Mouse (Mus musculus) thymus, postnatal 4 days (tissue): ENCODE measurements at regions not wholly inside any gene's neighbourhood (a gene's known extent, or its start where the extent isn't known, plus 50 kb on each side); places are given as distances from the start of the nearest gene placed in this dataset.

Source experiments
- DNase-seq: peaks from one replicate; pipeline ENCODE4 v3.0.0; 2021

DNA sequence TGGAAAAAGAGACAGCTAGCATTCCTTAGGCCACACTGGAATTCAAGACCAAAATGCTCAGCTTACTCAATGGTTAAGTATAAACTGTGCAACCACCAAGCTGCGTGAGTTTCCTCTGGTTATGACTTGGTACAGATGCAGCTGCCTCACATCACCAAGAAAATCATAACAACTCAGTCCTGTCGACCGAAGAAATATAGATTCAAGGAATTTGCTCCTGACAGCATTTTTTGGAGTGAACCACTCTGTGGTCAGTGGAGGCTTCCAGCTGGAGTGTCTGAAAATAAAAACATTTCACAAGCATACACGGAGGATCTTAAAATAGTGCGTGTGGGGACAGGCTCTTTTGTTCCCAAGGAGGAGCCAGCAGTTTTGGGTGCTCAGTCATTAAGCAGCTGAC, 253.8 kb downstream of the Bckdhb start:
- no peak for DNase-seq

DNA sequence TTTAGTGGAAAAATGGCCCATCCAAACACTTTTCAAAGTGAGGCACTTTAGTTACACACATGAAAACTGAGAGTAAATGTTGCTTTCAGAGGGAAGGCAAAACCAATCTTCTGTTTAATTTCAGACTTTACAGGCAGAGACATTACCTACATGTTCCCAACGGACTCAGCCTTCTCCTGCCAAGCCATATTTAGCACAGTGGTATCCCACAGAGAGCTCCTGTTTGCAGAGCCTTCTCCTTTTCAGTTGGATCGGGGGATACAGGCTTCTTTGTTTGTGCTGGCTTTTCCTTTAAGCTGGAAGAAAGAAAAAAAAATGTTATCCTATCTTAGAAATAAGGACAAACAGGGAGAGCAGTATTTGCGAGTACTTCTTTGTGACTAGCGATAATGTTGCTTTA, 254.3 kb downstream of the Bckdhb start:
- DNase-seq = no peak

DNA sequence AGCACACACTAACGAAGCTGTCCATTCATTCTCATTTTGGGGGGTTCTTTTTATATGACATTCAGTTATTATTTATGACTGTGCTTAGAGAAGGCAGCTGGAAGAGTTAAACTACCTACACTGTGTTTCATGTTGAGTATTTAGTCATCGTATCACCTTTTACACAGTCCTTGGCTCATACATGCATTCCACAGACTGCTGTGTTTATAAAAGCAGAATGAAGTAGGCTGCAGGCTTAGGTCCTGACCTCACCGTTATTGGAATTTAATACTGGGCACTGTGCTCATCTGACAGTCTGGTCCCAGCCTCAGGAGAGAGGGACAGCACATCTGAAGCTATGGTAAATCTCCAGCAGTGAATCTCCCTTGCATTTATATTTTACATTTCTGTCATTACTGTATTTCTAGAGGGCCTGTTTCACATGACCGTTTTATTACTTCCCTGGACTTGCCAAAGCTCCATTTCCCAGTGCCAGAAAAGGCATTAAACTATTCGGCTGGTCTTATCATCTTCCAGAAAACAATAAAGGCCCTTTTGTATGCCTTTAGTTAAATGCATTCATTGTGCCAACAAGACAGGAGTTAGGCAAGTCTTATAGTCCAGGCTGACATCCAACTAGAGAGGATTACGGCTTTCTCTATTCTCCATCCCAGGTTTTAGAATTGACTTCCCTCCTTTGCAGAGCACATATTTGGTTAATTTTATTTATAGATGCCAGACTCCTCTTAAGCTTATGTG, 258.9 kb downstream of the Bckdhb start:
- no peak for DNase-seq

DNA sequence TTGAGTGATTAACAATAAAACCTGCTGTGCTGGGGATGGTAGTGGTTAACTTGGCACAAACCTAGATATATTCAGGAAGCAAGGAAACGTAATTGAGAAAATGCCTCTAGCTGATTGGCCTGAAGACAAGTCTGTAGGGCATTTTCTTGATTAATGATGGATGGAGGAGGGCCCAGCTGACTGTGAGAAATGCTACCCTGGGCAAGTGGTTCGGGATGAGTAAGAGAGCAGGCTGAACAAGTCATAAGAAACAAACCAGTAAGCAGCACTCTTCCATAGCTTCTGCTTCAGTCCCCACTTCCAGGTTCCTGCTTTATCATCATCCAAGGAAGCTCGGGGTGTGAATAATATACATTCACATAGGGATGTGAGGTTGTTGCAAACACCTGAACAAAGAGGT, 262.6 kb downstream of the Bckdhb start:
- no peak for DNase-seq

DNA sequence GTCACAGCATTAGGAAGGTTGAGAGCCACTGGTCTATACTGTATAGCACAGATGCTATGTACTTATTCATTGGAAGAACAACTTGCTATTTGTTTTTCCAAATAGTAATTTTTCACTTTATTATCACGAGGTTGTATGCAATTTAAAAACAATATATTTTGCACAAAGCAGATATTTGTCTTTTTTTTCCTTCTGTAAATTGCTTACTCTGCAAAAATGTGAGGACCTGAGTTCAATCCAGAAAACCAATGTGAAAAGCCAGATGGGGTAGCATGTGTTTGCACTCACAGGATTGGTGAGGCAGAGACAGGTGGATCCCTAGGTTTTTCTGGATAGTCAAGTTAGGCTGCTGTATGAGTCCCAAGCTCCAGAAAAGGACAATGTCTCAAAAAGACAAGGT, 268.5 kb downstream of the Bckdhb start:
- no peak for DNase-seq

DNA sequence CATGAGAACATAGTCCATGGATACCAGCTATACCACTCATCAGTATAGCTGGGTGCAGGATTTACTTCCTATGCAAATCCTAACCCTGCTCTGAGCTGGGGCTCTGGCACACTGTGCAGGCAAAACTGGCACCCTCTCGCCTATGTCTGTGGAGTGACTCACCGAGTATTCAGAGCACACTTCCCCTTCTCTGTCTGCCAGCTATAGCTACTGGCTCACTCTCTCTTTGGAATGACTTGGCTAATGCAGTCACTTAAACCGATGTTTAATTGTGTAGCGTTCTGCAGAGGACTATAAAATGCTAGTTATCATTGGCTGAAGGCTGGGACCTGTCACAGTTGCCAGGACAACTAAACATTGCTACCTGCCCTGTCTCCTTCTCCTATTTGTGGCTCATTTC, 269.8 kb downstream of the Bckdhb start:
- no peak for DNase-seq

DNA sequence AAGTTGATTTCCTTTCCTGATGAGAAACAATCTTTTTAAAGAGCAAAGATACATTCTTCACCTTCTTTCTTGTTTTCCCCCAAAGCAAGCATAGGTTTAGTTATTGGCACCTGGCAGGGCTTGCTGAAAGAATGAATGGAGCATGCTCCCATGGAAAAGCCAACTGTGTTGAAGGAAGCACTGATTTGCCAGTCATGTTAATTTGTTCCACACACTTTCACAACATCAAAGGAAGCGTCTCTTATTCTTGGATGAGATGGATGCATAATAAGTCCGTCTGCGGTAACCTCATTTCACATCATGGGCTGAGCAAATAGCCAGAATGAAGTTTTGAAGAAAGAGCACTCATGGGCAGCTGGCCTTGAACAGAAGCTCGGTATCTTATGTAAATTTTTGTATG, 270.4 kb downstream of the Bckdhb start:
- no peak for DNase-seq

DNA sequence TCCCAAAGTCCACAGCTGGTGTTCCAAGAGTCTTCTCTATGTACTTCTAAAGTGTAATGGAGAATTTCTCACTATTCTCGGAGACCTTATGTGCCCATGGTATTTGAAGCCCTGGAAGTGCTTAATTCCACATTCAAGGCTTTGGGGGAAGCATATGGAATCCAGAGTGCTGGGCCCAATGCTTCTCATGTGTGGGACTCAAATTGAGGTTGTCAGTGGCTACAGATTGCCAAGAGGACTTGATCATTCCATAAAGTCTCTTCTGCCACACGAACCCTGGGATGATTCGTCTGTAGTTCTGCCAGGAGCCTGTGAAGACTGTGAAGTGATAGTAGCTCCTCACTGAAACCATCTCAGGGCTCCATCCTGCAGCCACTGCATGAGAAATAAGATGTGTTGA, 275.3 kb downstream of the Bckdhb start:
- no peak for DNase-seq

DNA sequence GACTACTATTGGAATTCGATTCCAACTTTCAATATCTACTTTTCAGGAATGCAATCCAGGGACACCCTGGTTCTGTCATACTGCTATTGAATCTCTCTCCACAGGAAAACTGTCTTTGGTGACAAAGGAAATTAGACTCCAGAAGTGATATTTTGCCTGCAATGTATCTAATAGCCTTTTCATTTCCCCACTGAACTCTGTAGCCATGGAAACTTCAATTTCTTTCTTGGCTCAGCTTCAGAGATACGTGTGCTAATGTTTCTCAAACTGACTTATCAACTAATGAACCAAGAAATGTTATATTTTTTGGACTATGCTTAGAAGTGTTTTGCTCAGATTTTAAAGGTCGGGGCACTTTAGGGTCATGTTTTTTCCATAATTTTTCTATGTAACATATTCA, 279.1 kb downstream of the Bckdhb start:
- DNase-seq = no peak

DNA sequence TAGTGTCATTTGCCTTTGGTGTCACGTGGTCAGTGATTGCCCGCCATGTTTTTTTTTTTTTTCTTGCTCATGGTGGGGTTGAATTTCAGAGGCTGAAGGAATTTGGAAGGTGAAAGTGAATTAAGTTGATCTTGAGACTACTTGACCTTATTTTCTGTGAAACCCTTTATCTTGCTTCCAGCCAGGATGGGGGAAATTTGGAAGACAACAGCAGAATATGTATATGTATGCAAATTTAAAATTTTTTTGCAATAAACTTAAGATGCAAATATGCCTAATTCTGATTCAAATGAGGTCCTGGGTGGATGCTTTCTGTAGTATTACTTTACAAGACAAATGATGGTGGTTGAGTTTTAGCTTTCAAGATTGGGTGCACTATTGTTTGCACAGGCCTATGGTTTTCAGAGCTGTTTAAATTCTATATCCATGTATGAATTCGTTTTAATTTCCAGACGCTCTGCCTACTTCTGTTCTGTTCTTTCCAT, 315.6 kb downstream of the Bckdhb start:
- DNase-seq = no peak

DNA sequence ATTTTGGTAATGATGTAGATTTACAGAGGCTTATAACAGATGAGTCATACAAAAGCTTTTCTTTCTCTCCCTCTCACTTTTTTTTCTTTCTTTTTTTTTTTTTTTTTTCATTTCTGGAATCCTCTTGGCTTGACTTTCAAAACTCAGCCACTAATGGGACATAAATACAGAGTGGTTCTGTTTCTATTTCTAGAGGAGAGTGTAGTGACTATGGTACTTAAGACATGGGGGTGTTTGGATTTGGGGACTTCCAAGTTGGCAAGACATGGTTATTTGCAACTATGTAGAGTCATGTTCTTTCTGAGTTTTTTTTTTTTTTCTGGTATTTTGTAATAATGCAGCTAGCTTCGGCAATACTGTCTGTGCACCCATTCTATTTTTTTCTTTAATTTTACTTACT, 324.8 kb downstream of the Bckdhb start:
- no peak for DNase-seq

DNA sequence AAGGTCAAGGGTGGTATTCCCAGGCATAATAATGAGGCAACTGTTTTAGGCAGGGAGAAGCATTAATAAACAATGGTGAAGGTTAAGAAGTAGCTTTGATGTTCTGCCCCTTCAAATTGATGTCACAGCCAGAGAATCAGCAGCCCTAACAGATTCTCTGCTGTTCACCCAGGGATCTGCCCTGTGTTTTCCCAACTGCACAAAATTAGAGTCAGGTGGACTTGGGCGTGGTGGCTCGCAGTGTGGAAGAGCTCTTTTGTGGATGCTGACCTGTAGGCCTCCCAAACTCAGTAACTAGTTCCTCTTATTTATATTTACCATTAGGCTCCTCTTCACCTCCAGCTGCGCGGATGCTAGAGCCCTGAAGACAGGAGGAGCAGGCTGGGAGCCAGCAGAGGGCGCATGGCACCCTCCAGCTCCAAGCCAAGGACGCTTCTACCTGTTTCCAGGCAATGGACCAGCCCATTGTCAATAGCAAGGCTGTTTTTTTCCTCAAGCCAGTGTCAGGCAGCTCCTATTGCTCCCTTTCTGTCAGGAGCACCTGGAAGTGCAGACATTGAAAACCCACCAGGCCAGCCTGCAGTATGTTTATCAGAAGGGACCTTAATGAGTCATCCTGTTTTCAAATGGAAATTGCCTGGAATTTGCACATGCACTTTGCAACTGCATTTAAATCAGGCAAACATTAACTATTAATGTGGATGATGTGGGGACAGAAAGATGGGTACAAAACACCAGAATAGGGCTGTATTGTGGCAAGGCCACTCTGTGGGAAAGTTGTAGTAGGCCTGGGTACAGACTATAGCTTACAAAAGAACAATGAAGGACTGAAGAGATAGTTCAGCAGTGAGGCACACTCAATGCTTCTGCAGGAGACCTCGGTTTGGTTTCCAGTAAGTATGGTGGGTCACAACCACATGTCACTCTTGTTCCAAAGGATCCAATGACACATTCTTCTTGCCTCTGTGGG, 328.4 kb downstream of the Bckdhb start:
- DNase-seq = peak; percentile 23

DNA sequence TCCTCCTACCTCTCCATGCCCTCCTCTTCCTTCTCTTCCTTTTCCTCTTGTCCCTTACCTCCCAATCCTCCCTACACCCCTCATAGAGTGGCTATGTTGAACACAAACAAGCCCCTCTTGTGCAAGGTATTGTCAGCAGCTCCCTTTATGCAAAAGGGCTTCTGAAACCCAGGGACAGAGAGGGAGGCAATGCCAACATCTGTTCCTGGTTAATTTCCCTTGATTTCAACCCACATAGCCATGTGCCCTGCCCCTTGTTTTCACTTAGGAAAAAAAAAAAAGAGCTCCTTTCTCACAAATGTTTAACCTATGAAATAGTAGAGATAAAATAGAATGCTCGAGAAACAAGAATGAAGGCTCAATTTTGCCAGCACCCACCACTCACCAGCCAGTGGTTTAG, 333.5 kb downstream of the Bckdhb start:
- DNase-seq = no peak

DNA sequence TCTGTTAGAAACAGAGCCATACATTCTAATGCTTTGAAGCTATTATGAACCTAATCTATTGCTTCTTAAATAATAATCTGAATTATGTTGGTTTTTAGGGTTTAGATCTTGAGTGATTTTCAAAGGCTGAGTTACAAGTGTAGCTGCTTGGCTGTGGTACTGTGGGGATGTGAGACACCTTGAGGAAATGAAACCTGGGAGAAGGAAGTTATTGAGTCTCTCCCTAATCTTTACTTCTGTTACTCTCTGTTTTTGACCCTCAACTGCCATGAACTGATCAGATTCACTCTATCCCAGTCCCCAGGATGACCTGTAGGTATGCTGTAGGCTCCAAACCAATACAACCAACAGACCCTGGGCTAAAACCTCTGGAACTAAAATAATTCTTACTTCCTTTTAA, 334.8 kb downstream of the Bckdhb start:
- DNase-seq = no peak

DNA sequence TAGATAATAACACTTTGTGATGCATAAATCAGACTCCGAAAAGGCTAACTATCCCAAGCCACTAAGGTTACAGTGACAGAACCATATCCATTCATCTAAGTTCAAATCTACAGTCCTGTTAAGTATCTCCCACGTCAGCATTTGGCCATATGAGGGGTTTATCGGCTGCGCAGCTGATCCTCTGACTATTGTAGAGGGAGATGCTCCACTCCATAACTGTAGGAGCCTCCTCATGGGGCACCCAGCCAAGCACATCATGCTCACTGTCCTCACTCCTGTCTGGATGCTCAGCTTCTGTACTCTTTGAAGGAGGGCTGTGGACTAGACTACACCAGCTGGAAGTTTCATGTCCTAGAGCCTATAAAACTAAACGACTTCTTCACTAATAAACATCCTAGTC, 337.2 kb downstream of the Bckdhb start:
- no peak for DNase-seq

DNA sequence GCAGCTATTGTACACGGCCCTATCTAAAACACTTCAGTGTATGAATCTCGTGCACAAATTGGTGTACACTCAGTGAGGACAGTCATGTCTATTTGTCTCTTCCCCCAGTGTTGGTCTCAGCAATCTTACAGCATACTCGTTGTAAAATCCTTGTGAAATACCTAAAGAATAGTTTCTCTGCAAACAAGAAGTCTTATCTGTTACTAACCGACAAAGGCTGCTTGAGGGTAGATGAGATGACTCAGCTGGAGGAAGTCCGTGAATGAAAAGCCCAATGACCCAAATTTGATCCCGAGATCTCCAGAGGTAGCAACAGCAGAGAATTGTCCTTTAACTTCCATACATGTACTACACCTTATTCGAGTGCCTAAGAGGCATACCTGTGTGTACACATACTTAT, 342.0 kb downstream of the Bckdhb start:
- DNase-seq = no peak

DNA sequence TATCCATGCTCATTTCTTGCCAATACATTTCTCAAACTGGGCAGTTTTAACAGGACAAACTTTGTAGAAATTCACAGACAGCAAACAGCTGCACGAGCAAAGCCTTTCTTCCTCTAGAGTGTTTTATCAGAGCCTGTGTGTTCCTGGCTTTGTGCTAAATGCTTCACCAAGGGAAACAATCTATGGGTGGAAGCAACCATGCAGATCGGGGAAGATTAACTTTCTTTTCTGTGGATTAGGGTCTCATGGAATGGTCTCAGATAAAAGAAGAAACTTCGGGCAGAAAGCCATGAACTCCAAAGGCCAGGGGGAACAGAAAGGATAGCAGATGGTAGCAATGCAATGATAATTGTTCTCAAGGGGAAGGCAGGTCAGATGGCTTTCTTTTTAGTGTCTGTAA, 349.7 kb downstream of the Bckdhb start:
- DNase-seq = no peak

DNA sequence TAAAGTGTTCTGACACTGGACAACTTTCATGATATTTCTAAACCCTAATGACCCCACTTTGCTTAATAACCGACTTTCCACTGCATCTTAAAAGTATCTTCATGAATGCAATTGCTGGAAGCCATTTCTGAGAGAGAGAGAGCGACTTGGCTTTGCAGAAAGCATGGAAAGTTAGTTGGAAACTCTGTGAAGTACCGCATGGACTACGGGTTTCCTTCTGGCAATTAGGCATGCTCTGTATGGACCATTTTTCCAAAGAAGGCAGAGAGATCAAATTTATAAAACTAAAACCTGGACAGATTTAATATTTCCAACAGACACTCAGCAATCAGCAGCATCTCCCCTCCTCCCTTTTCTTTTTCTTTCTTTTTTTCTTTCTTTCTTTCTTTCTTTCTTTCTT, 353.4 kb downstream of the Bckdhb start:
- no peak for DNase-seq

DNA sequence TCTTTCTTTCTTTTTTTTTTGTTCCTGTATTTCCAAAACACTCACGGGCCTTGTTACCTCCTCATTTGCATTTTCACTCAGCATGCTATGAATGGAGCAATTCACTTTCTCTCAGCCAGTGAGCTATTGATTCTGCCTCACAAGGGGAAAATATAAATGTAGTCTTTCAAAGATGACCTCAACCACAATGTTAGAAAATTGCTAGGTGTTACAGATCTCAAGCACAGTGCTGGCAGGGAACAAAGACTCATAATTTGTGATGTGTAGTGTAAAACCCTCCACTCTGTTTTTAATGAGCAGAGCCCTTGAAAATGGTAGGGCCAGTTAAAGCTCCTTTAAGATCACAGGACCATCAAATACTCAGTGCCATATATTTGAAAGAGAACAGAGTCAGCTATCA, 353.8 kb downstream of the Bckdhb start:
- DNase-seq = no peak

DNA sequence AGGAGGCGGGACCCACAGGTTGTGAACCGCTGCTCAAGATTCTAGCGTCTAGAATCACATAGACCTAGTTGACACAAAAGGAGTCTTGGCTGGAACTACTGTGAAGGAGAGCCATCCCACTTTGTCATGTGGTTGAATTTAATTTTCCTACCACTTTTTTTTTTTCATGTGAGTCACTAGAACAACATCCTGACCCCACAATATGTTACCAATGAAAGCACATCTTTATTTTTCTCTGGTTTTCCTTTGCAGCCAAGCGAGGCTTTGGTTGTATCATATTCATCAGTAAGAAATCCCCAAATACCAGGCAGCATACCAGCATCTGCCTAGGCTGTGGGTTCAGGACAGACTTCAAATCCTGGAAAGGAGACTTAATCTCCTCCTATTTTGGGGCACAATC, 356.0 kb downstream of the Bckdhb start:
- no peak for DNase-seq

DNA sequence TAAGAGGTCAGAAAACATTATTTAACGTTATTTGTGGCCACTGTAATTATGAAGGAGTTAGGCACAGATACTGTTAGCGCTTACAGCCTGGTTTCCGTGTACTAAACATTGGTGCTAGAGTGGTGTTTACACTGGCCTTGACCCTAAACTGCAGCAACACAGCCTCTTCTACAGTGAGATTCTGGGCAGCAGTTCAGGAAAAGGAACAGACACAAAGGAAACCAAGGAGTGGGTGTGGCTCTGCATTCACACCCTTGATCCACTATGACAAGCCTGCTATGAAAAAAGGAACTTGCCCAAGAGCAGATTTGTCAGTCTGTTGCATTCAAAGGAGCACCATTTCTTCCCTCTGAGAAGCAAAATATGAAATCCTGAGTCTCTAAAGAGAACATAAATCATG, 356.7 kb downstream of the Bckdhb start:
- DNase-seq = no peak

DNA sequence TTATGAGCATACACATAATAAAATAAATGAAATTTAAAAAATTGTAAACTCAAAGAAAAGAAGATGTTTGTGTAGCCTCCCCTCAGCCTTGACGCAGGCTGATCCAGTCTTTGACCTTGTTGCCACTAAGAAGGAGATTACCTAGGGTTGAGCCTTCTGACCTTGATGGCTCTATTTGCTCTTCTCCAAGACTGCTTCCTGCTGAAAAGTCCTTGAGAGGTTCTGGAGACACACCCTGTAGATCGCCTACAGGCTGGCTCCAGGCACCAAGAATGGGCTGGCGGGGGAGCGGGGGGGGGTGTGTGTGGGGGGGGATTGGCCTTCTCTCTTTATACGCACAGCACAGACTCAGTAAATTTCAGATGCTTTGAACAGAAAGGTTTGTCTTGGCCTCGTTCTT, 358.4 kb downstream of the Bckdhb start:
- DNase-seq = no peak

DNA sequence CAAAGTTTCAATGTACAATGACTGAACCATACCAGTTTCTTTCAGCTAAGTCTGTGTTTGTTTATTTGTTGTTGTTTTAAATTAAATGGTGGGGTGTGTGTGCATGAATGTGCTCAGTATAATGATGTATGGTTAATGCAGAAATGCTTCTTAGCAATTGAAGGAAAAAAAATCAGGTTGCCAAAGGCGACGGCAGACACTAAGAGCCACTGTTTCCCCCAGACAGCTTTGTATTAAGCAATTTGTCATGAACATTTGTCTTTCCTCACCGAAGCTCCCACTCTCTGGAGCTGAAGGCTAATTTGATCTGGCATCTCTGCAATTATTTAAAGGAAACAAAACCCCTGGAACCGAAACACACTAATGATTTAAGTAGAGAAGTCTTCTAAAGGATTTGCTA, 360.7 kb downstream of the Bckdhb start:
- DNase-seq = no peak

DNA sequence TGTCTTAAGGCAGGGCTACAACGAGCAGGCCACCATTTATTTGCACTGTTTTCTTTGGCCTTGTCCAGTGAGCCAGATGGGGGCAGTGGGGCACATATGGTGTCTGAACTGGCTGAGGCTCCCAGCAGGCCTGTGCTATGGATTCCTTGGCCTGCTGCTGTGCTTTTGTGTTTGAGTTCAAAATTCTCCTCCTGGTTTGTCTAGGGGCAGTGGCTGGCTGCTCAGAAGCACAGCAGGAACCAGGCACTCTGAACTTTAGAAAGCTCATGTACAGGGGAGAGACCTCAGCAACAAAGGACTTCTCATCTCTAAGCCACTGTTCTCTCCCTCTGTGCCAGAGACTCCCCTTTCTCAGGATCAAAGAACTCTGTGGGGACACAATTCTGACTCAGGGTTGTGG, 370.9 kb downstream of the Bckdhb start:
- no peak for DNase-seq
